Mouse (Mus musculus) G1E (cell line): Measurements from ENCODE around the gene F2rl3.

Experiments used
- CTCF ChIP-seq: IDR thresholded peaks from 2 replicates; pipeline ENCODE4 v1.5.1; 2012; ENCODE audit warnings: low read depth, low read length, inconsistent platforms, mixed read lengths
- GATA1 ChIP-seq: IDR thresholded peaks from 2 replicates; pipeline ENCODE4 v1.6.1; 2012; ENCODE audit warnings: borderline replicate concordance, low read length, inconsistent platforms, mixed read lengths
- POLR2AphosphoS5 ChIP-seq: IDR thresholded peaks from 2 replicates; pipeline ENCODE4 v1.6.1; 2012; ENCODE audit warnings: low read depth, low read length, inconsistent platforms; ENCODE audit not compliant: insufficient replicate concordance

GRCm38 (mm10) chr8:72753165-72753564 lies 8.5 kb upstream of the F2rl3 start:
- no peak for TF ChIP-seq CTCF
- no peak for TF ChIP-seq GATA1
- TF ChIP-seq POLR2AphosphoS5, result no peak
